Mouse (Mus musculus) embryonic facial prominence, embryonic 14.5 days (tissue): ENCODE results near the gene Igf1r. TPM values are rescaled to one million over a fixed set of nuclear protein-coding genes. Genes with fewer than 3 reads are reported as not detected.

Experiments used
- ATAC-seq: fragments of 200-750 bp; cut with Nextera tagmentation; 2 replicates; pipeline ENCODE4 v1.8.0; 2017; ENCODE audit warnings: low read depth, moderate number of reproducible peaks, moderate TSS enrichment
- DNase-seq: peaks from one replicate; pipeline ENCODE4 v3.0.0-alpha.2; 2015; ENCODE audit warnings: low spot score
- H3K27ac ChIP-seq: fragments of 300-500 bp; sonication (generic); replicated peaks from 2 replicates; pipeline ENCODE4 v1.5.1; 2014; ENCODE audit warnings: low read depth, mild to moderate bottlenecking, low read length, moderate library complexity
- H3K27me3 ChIP-seq: fragments of 300-500 bp; sonication (generic); replicated peaks from 2 replicates; pipeline ENCODE4 v1.6.1; 2014; ENCODE audit warnings: low read length; ENCODE audit not compliant: control insufficient read depth, insufficient read depth
- H3K36me3 ChIP-seq: fragments of 300-500 bp; sonication (generic); 2 replicates; pipeline ENCODE4 v1.6.1; 2014; ENCODE audit warnings: low read length, mixed read lengths; ENCODE audit not compliant: control insufficient read depth, insufficient read depth
- H3K4me1 ChIP-seq: fragments of 300-500 bp; sonication (generic); 2 replicates; pipeline ENCODE4 v1.6.1; 2014; ENCODE audit warnings: antibody characterized with exemption, low read length; ENCODE audit not compliant: control insufficient read depth, insufficient read depth
- H3K4me2 ChIP-seq: fragments of 300-500 bp; sonication (generic); 2 replicates; pipeline ENCODE4 v1.6.1; 2014; ENCODE audit warnings: low read depth, mild to moderate bottlenecking, low read length, moderate library complexity, mixed read lengths
- H3K4me3 ChIP-seq: fragments of 300-500 bp; sonication (generic); 2 replicates; pipeline ENCODE4 v1.5.1; 2014; ENCODE audit warnings: low read depth, mild to moderate bottlenecking, low read length
- H3K9ac ChIP-seq: fragments of 300-500 bp; sonication (generic); 2 replicates; pipeline ENCODE4 v1.6.1; 2014; ENCODE audit warnings: low read depth, mild to moderate bottlenecking, low read length, moderate library complexity, mixed read lengths
- H3K9me3 ChIP-seq: fragments of 300-500 bp; sonication (generic); 2 replicates; pipeline ENCODE4 v1.6.1; 2016; ENCODE audit warnings: low read length; ENCODE audit not compliant: control insufficient read depth
- WGBS: fragments of 180-500 bp; shearing (Covaris S2); extraction: QIAGEN DNeasy Blood & Tissue Kit; methylation state at CpG from one replicate; pipeline ENCODE4 v1.1.7; 2014; 5-methylcytosine and 5-hydroxymethylcytosine counted together
- polyA plus RNA-seq: library from polyadenylated mRNA; unstranded; fragments of >200 nt; fragmentation: Nextera tagmentation; extraction: Ambion mirVana; gene quantifications from 2 replicates; pipeline ENCODE4 v1.2.1, GENCODE M21; 2014

Gene Igf1r
- polyA plus RNA-seq, 1 experiment from 2014 or later, result 16.8 TPM

DNA sequence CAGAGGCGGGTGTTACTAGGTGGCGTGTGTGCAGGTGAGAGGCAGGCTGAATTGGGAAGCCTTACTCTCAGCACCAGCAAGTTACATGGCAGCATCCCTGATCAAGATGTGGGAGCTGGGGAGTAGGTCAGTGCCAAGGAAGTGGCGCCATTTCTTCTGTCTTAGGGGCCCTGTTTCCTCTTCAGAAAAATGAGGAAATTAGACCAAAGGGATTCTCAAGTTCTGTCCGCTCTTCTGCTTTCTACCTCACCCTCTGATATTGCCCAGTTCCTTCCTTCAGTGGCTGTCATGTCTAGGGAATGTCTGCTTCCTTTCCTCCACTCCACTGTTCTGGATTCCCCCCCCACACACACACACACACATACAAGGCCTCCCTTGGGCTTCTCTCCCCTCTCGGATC, 48.6 kb downstream of the Igf1r start:
- no peaks in the 10 kb centered on the region for H3K9me3 ChIP-seq
- H3K4me3 ChIP-seq, result no peak overlapping the region
- ATAC-seq, result no peak
- H3K27me3 ChIP-seq, result no peaks in the 10 kb centered on the region
- 84% methylated on average over 5 of the region's 5 CpGs for WGBS
- no peak overlapping the region for H3K27ac ChIP-seq
- H3K4me1 ChIP-seq, result peaks cover 12% of the 10 kb centered on the region; the same call in 1 of the 2 replicates
- H3K36me3 ChIP-seq, result peaks cover 19% of the 10 kb centered on the region
- no peak overlapping the region for H3K9ac ChIP-seq
- no peak for DNase-seq
- no peak overlapping the region for H3K4me2 ChIP-seq

DNA sequence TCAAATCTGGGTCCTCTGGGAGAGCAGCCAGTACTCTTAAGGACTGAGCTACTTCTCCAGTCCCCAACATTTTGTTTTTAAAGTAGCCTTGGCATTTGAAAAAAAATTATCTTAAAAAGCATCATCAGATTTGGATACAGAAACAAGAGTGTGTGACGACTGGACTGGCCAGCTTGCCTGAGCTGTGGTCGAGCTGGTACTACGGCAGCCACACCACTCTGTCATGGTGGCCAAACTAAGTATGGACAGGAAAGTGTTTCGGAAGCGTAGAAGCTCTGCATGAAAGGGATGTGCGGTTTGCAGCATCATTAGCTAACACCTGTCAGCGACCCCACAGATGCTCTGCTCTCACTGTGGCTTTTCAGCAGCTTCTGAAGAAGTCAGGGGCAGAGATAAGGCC, 53.4 kb downstream of the Igf1r start:
- Histone ChIP-seq H3K4me3 (no peak overlapping the region), H3K4me2 (no peak overlapping the region), H3K9ac (no peak overlapping the region), H3K36me3 (peaks cover 42% of the 10 kb centered on the region), H3K9me3 (no peaks in the 10 kb centered on the region), H3K27ac (no peak overlapping the region), H3K27me3 (no peaks in the 10 kb centered on the region), H3K4me1 (0 out of 2 replicates have a peak, but pooled peaks cover 3% of the 10 kb centered on the region)
- ATAC-seq (no peak), DNase-seq (no peak)
- WGBS, result 92% methylated on average over 7 of the region's 7 CpGs

DNA sequence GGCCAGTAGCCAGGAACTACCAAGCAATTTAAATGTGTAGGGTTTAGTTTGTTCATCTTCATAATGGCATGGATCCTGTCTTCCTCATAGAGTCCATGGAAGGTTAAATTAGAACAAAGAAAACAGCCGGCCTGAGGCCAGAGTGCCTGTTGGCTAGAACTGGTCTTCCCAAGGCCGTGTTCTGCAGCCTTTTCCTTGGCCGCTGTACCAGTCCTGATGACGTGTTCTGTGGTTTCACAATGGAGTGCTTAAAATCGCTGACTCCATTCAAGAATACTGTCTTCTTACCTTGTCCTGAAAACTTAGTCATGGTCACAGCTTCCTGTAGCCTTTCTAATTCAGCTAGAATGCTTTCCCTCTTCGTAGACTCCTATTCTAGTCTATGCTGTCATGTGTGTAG, 53.9 kb downstream of the Igf1r start:
- Histone ChIP-seq H3K27me3 (no peaks in the 10 kb centered on the region), H3K4me2 (no peak overlapping the region), H3K4me3 (no peak overlapping the region), H3K9me3 (no peaks in the 10 kb centered on the region), H3K9ac (no peak overlapping the region), H3K4me1 (0 out of 2 replicates have a peak, but pooled peaks cover 5% of the 10 kb centered on the region), H3K27ac (no peak overlapping the region), H3K36me3 (peaks cover 42% of the 10 kb centered on the region)
- no peak for ATAC-seq
- DNase-seq, result no peak
- WGBS, result 89% methylated on average over 6 of the region's 6 CpGs

DNA sequence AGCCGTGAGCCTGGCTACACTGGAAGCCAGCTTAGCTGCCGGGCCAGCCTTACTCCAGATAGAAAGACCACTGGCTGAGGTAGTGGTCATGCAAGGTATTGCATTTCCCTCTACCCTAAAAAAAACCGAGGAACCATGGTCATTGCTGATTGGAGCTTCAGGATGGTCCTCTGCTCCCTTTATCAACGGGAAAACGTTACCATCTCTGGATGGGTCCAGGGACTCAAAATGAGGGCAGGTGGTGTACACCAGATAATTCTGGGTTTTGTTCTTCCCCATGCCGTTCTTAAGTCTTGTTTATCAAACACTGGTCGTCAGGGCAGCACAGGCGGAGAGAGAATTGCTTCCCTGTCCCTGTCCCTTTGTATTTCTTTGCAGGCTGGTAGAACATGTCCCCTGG, 57.0 kb downstream of the Igf1r start:
- H3K4me3 ChIP-seq, result no peak overlapping the region
- H3K27me3 ChIP-seq, result no peaks in the 10 kb centered on the region
- no peak overlapping the region for H3K9ac ChIP-seq
- no peak overlapping the region; the same call in 1 of the 2 replicates for H3K27ac ChIP-seq
- H3K36me3 ChIP-seq, result peaks cover 27% of the 10 kb centered on the region
- ATAC-seq (no peak), DNase-seq (no peak)
- peaks cover 18% of the 10 kb centered on the region for H3K4me1 ChIP-seq
- H3K9me3 ChIP-seq, result no peaks in the 10 kb centered on the region
- H3K4me2 ChIP-seq, result no peak overlapping the region
- 66% methylated on average over 8 of the region's 8 CpGs for WGBS

DNA sequence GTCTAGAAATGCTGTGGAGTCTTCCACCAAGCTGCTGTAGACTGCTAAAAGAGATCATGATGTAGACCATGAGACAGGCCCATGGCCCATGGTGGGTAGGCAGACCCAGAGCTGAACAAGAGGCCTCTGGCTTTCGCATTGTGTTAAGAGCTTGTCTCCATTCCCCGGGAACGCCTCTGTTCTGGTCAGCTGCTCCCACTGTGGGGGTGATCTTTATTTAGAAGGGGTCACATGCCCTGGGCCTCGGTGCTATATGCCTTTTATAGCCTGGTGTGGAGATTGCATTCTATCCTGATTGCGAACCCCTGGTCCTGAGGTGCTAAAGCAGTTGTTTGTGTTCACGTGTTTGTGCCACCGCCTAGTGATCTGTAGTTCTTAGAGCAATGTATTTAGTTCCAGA, 57.5 kb downstream of the Igf1r start:
- no peaks in the 10 kb centered on the region for H3K9me3 ChIP-seq
- 0 out of 2 replicates have a peak, but pooled peaks have one; percentile 45 for ATAC-seq
- H3K36me3 ChIP-seq, result peaks cover 25% of the 10 kb centered on the region
- H3K4me2 ChIP-seq, result no peak overlapping the region
- WGBS, result 68% methylated on average over 7 of the region's 7 CpGs
- no peak overlapping the region for H3K4me3 ChIP-seq
- H3K9ac ChIP-seq, result no peak overlapping the region
- no peak overlapping the region; the same call in 1 of the 2 replicates for H3K27ac ChIP-seq
- peak; percentile 27 for DNase-seq
- peaks cover 18% of the 10 kb centered on the region for H3K4me1 ChIP-seq
- no peaks in the 10 kb centered on the region for H3K27me3 ChIP-seq

DNA sequence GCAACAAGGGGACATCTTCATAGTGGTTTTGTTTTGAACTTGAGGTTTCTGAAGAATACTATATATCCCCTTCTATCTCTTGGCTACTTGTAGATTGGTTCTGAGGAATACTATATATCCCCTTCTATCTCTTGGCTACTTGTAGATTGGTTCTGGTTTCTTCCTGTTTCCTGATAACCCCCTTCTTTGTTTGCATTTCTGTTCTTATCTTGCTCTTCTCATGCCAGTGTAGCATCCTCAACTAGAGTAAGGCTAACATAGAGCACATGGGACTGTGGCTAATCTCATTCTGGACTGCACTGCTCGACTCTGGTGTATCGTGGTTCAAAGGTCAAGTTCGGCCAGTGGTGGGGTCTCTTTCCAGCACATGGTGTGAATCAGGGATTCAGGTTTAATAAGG, 58.2 kb downstream of the Igf1r start:
- no peak for ATAC-seq

DNA sequence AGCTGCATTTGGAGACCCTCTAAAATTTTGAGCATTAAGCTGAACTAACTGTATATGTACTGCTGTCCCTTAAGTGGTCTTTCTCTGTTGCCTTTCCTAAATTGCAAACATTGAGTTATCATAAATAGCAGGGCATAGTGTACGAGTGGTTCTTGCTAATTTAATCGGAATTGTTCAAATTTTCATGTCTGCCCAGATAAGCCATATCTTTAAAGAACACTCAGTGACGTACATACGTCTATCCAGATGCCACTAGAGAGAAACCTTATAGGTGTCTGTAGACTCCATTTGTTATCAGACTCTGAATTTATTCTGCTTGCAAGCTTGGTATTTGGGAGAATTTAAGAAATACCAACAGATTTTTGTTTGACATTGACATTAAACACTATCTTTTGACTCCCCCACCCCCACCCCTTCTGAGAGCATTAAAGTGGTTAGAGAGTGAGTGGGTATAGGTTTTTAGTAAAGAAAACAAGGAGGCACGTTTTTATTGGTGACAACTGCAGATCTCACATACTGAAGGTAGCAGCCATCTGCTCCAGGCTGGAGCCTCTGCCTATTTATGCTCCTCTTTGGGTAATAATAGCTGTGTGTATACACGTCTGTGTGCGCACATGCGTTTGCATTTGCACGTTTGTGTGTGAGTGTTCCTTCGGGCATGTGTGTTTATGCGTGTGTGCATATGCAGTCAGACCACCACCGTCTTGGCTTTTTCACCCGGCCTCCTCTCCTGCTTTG, 58.9 kb downstream of the Igf1r start:
- Histone ChIP-seq H3K9me3 (no peaks in the 10 kb centered on the region), H3K9ac (no peak overlapping the region), H3K4me2 (no peak overlapping the region), H3K4me3 (no peak overlapping the region), H3K4me1 (peaks cover 18% of the 10 kb centered on the region), H3K27me3 (no peaks in the 10 kb centered on the region), H3K27ac (no peak overlapping the region; the same call in 1 of the 2 replicates), H3K36me3 (peaks cover 30% of the 10 kb centered on the region)
- ATAC-seq, result no peak
- DNase-seq, result no peak
- 66% methylated on average over 13 of the region's 13 CpGs for WGBS

More for the DNA sequence above, 58.2 kb downstream of the Igf1r start:
- Histone ChIP-seq H3K27me3 (no peaks in the 10 kb centered on the region), H3K4me3 (no peak overlapping the region), H3K4me1 (peaks cover 18% of the 10 kb centered on the region), H3K4me2 (no peak overlapping the region), H3K9me3 (no peaks in the 10 kb centered on the region), H3K27ac (no peak overlapping the region), H3K36me3 (peaks cover 30% of the 10 kb centered on the region), H3K9ac (no peak overlapping the region)
- WGBS, result 65% methylated on average over 3 of the region's 3 CpGs
- no peak for DNase-seq

DNA sequence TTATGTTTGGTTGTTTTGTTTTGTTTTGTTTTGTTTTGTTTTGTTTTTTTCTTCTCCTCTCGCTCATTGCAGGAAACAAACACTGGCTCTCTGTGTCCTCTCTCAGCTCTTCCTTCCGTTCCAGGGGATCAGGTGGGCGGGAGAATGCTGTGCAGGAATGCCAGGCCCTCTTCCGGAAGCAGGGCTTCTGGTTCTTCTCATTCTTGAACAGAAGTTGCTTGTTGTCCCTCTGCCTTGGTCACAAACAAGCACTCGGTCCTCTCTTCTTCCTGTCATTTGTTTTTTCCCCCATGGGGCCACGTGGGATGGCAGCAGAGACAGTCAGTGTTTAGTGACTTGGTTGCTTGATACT, 59.5 kb downstream of the Igf1r start:
- Histone ChIP-seq H3K4me1 (peaks cover 22% of the 10 kb centered on the region), H3K27me3 (no peaks in the 10 kb centered on the region), H3K9me3 (no peaks in the 10 kb centered on the region), H3K4me3 (no peak overlapping the region), H3K9ac (no peak overlapping the region), H3K27ac (no peak overlapping the region), H3K4me2 (no peak overlapping the region), H3K36me3 (peaks cover 30% of the 10 kb centered on the region)
- ATAC-seq (no peak), DNase-seq (no peak)
- WGBS, result 43% methylated on average over 6 of the region's 6 CpGs

DNA sequence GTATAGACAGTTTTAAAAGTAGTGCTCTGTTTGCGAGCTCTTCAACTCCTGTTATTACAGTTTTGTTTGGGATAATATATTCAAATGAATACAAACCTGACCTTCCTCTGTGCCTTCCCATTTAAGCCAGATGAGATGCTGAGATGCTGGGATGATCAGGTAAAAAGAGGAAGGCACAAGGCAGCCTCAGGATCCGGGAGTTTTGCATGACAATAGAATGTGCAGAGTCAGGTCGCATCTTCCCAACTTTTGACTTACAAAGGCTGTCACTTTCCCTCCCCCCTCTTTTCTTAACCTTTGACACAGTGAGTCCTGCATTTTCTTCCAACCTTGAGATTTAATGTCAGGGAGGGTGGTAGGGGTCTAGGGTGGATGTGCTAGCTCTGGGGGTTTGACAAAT, 61.9 kb downstream of the Igf1r start:
- ATAC-seq, result no peak
- H3K4me1 ChIP-seq, result peaks cover 28% of the 10 kb centered on the region
- no peaks in the 10 kb centered on the region for H3K9me3 ChIP-seq
- H3K9ac ChIP-seq, result no peak overlapping the region
- DNase-seq, result no peak
- H3K27ac ChIP-seq, result no peak overlapping the region
- H3K27me3 ChIP-seq, result no peaks in the 10 kb centered on the region
- 78% methylated on average over 3 of the region's 3 CpGs for WGBS
- no peak overlapping the region for H3K4me3 ChIP-seq
- peaks cover 11% of the 10 kb centered on the region for H3K36me3 ChIP-seq
- H3K4me2 ChIP-seq, result no peak overlapping the region
